Comparison of ENCODE assay signal across 25 mouse cellular contexts in genomic region chr2:10273541-10274050, GRCm38 (mm10).
DNase-seq lines count a peak whose midpoint lies in the region; ATAC-seq lines count a peak whose summit lies in the region.
"Had no signal": no experiment of that assay in that cellular context is flagged by ENCODE, and none has a peak within 500 bp of the region (broad histone marks: within the 10 kb centered on the region; RNA-seq: fewer than 3 reads in every experiment).

No protein-coding gene starts in this region.

- 79% methylated on average over 3 of the region's 3 CpGs for WGBS in heart, embryonic 12.5 days

- H3K27ac ChIP-seq in heart, embryonic 12.5 days (ENCODE audit: poor library complexity, severe bottlenecking), result no peak overlapping the region
- H3K27ac ChIP-seq: forebrain, embryonic 12.5 days; forebrain, embryonic 15.5 days; heart, embryonic 10.5 days; hindbrain, embryonic 10.5 days; hindbrain, embryonic 13.5 days; intestine, embryonic 15.5 days had no signal

- H3K9ac ChIP-seq in heart, embryonic 12.5 days, result no peak overlapping the region
- H3K9ac ChIP-seq: forebrain, embryonic 12.5 days; forebrain, embryonic 15.5 days; hindbrain, embryonic 13.5 days; intestine, embryonic 15.5 days had no signal

- H3K27me3 ChIP-seq in heart, embryonic 12.5 days (replicated peaks), result no peaks in the 10 kb centered on the region
- H3K27me3 ChIP-seq: CH12.LX; forebrain, embryonic 12.5 days; forebrain, embryonic 15.5 days; hindbrain, embryonic 13.5 days; intestine, embryonic 15.5 days had no signal

- no peak overlapping the region for H3K4me3 ChIP-seq in heart, embryonic 12.5 days
- H3K4me3 ChIP-seq: forebrain, embryonic 12.5 days; forebrain, embryonic 15.5 days; heart, embryonic 10.5 days; hindbrain, embryonic 10.5 days; hindbrain, embryonic 13.5 days; intestine, embryonic 15.5 days had no signal

- no peak for ATAC-seq in heart, embryonic 12.5 days (ENCODE audit: insufficient number of reproducible peaks, low FRiP score)
- ATAC-seq: forebrain, embryonic 15.5 days; hindbrain, embryonic 16.5 days had no signal

- H3K9me3 ChIP-seq in heart, embryonic 12.5 days (replicated peaks), result no peaks in the 10 kb centered on the region
- H3K9me3 ChIP-seq: forebrain, embryonic 12.5 days; forebrain, embryonic 15.5 days; G1E; heart, embryonic 10.5 days; hindbrain, embryonic 10.5 days; hindbrain, embryonic 13.5 days; intestine, embryonic 15.5 days had no signal

- H3K4me2 ChIP-seq in heart, embryonic 12.5 days, result no peak overlapping the region
- H3K4me2 ChIP-seq: forebrain, embryonic 12.5 days; forebrain, embryonic 15.5 days; hindbrain, embryonic 13.5 days; intestine, embryonic 15.5 days had no signal

- DNase-seq in heart, adult 8-10 months (ENCODE audit: low spot score), result peak; percentile 8
- DNase-seq in lung, postnatal 10 days, result peak; percentile 22
- no peak for DNase-seq in lung, adult 18-20 months
- DNase-seq in fibroblast of lung, adult 2 months (ENCODE audit: low read depth), result peak; percentile 70
- DNase-seq in ovary, postnatal 14 days (ENCODE audit: low spot score), result no peak
- DNase-seq: adrenal gland, adult 8-10 months; adrenal gland, postnatal 25 days; B cell, adult 2 months; cerebellum, adult 9-10 months; cerebellum, postnatal 14 days; gastrocnemius, postnatal 10 days; gastrocnemius, postnatal 36 days; heart, adult 11 months; heart, postnatal 36 days; kidney, adult 2 months had no signal

- no peaks in the 10 kb centered on the region for H3K36me3 ChIP-seq in heart, embryonic 12.5 days
- H3K36me3 ChIP-seq: forebrain, embryonic 12.5 days; forebrain, embryonic 15.5 days; G1E; heart, embryonic 10.5 days; hindbrain, embryonic 10.5 days; hindbrain, embryonic 13.5 days; intestine, embryonic 15.5 days had no signal

- H3K4me1 ChIP-seq in heart, embryonic 12.5 days (replicated peaks), result peaks cover 9% of the 10 kb centered on the region

Comparison
In these comparisons a context has a peak if more than half of its experiments do, and no peak if none do; other contexts are left out.
1. DNase-seq: peak in heart, adult 8-10 months (single experiment), lung, postnatal 10 days (single experiment) and fibroblast of lung, adult 2 months (single experiment); none in lung, adult 18-20 months (0 of 2) and ovary, postnatal 14 days (single experiment).